Mouse (Mus musculus) fat pad, adult 2 months (tissue): Measurements from ENCODE around the gene Baz1a.

Source experiments
- DNase-seq: peaks from one replicate; pipeline ENCODE4 v3.0.0-alpha.2; 2011; ENCODE audit warnings: low read depth, low spot score; ENCODE audit errors: extremely low read depth

The Baz1a gene

DNA sequence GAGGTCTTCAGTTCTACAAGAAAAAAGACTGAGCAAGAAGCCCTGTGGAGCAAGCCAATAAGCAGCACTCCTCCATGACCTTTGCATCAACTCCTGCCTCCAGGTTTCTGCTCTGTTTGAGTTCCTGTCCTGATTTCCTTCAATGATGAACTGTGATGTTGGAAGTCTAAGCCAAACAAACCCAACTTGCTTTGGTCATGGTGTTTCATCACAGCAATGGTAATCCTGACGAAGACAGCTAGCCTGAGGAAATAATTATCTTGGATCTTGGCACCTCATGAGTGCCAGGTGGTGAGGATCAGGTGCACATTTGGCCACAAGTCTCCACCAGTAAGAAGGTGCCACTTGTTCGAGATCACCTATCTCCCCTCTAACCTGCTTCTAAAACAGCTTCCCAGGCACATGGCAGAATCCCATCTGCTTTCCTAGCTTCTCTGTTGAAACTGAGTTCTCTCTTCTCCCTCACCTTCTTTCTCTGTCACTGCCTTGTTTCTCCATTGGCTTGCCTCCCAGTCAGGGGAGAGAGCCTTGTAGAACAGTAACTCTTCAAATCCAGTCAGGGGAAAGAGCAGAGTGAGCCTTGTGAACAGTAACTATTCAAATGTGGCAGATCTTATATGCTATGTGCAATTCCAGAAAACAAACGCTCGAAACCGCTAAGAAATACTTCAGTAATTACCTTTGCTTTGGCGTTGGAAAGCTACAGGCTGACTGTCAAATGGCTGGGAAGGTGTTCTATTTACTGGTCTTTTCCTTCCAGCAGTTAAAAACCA is at the start of gene Baz1a:
TSS of gene Baz1a (minus strand) at position 723 of the 773 bp plus-strand sequence.
- peak; percentile 85 for DNase-seq

DNA sequence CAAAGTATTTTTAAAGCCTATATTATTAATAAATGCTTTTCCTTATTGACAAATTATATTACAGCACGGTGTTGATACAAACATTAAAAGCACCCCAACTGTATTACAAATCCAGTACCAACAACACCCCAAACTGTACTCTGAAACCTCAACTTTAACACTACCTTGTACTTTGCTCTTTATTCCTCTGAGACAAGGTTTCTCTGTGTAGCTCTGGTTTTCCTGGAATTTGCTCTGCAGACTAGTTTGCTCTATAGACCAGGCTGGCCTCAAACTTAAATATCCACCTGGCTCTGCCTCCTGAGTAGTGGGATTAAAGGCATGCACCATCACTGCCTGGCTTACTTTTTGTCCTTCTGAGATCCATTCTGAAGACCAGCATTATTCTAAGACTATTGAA is 48.0 kb upstream of the Baz1a start:
- no peak for DNase-seq

- no peak for DNase-seq
Observed at GRCm38 (mm10) chr12:55061006-55061405, 46.9 kb upstream of the Baz1a start.

DNA sequence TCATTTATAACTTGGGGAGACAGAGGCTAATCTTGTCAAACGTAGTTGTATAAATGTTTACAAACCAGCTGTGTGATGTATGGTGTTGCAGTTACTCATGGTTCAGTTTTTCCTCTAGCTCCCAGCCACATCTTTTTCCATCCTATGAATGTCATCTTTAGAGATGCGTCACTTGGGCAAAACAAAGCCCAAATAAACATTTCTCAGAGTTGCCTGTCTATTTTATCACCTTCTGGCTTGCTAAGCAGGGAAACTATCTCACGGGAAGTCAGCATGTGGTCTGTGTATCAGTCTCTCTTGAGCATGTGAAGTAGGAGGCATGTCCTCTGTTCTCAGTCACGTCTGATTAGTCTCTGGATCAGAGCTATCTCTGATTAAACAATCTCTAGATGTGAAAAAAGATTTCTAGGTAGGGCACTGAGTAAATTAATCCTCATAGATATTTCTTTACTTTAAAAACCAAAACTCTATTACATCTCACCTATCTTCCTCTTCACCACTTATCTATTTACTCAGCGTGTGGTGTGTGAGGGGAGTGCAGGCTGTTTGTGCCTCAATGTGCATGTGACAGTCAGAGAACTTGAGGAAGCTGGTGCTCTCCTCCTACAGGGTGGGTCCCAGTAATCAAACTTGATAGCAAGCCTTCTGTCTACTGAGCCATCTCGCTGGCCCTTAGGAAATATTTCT is 46.2 kb upstream of the Baz1a start:
- no peak for DNase-seq

DNA sequence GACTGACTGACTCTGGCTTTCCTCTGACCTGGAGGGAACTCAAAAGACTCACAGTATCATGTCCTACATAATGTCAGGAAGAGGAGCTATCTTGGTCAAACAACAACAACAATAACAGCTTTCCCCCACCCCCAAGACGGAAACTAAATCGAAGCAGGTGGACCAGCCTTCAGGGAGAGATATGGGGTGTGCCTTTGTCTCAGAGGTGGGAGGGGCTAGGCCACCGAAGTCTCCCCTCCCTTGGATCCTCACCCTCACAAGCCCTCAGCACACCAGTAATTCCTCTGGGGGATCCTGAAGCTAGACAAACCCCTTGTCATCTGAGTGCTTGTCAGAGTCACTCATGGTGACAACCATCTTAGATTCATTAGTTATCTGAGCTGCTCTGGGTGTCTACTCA is 45.7 kb upstream of the Baz1a start:
- DNase-seq: no peak

DNA sequence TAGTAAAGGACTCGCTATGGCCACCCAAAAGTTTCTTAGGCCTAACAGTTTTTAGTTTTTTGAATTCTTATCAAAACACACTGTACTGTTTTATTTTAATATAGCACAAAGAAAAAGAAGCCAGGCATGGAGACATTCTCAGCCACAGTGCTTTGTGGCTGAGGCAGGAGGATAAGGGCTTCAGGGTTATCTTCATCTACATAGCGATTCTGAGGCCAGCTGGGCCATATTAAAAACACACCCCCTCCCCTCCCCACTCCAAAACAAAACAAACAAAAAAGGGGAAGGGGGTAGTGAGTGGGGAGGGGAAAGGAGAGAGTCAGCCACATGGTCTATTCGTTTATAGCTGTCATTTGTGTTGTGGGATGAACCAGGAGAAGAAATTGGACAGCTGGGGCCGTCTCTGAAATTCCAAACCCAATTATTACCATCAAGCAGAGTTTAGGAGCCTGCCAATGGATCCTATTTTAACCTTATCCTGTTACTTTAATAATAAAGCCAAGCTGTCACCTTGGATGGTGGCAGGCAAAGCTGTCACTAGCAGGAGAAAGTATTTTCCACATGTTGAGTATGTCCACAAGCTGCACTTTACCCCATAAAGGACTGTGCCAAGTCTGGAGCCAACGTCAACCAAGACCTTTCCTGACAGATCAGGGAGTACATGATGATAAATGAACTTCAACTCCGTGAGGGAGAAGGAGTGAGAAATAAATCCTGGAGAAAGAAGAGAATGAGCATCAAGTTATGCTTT is 44.9 kb upstream of the Baz1a start:
- DNase-seq: no peak

GRCm38 (mm10) chr12:55056703-55057102 is 42.6 kb upstream of the Baz1a start:
- no peak for DNase-seq

- no peak for DNase-seq
Observed at GRCm38 (mm10) chr12:55054551-55055241, 40.5 kb upstream of the Baz1a start.

- DNase-seq: no peak
Observed at GRCm38 (mm10) chr12:55053267-55053666, 39.1 kb upstream of the Baz1a start.

- DNase-seq: no peak
Observed at GRCm38 (mm10) chr12:55051210-55052173, 37.3 kb upstream of the Baz1a start.

DNA sequence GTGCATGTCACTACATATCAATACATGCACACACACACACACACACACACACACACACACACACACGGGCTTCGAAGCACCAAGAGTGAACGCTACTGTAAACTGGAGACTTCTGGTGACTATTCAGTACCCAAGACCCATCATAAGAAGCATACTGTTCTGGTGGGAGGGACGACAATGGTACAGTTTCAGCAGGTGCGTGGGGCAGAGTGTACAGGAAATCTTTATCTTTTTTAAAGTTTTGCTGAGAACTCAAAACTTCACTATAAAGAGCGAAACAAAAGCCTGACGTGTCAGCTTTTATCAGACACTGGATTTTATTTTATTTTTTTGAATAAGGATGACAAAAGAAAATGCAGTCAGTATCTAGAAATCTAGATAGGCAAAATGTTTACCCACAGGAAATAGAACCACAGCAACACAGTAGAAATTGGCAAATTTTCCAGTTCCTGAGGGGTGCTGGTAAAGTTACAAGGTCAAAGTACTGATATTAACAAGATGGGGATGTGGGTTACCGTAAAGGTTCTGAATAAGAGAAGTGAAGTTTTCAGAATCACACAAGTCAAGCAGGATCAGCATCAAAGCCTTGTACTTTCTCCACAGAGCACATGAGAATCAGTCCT is 35.7 kb upstream of the Baz1a start:
- DNase-seq: no peak

DNA sequence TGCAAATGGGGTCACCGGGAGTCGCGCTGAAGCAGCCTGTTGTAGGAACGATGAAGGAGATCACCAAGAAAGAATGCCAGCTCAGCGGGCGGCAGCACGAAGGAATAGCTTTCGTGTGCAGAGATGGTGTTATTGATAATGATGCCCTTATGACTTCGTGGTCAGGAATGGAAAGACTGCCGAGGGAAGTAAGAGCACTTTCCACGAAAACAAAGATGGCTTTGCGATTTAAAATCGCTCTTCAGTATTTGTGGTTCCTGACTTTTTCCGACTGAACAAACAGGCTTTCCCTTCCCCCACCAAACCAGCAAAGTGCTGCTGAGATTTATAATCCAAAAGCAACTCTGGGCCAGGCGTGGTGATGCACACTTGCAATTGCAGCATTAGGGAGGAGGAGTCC is 26.9 kb upstream of the Baz1a start:
- DNase-seq: no peak

- DNase-seq: no peak
Observed at GRCm38 (mm10) chr12:55027088-55027487, 12.9 kb upstream of the Baz1a start.

DNA sequence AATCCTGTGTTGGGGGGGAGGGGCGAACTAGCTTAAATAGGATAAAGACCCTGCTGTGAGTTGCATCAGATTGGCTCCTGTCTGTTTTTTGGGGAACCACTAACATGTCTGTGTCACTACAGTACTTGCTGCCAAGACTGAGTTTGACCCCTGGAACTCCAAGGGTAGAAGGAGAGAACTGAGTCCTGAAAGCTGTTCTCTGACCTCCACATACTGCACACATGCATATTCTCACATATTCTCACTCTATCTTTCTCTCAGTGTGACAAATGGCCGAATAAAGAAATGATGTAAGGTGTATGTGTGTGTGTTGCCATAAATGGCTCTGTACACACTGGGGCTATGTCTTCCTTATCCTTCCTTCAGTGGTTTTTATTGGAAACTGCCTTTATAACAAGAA is 9.1 kb upstream of the Baz1a start:
- DNase-seq: no peak

DNA sequence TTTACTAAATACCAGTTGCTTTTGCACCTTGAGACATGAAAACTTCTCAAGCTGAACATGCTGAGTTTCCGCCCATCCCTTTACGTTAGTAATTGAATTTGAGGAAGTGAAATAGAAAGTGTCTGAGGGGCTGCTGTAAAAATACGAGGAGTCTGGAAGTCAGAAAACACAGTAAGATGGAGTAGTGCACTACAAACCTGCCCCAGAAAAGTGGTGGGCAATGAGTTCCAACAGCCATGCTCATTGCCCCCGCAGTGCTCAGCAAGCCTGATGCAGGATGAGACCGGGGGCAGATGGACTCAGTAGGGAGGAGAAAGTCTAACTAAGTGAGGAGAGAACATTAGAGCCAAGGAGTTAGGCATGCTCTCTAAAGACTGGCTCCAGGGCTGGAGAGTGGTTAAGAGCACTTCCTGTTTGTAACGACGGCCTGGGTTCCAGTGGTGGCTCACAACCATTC is 5.3 kb upstream of the Baz1a start:
- DNase-seq: no peak

DNA sequence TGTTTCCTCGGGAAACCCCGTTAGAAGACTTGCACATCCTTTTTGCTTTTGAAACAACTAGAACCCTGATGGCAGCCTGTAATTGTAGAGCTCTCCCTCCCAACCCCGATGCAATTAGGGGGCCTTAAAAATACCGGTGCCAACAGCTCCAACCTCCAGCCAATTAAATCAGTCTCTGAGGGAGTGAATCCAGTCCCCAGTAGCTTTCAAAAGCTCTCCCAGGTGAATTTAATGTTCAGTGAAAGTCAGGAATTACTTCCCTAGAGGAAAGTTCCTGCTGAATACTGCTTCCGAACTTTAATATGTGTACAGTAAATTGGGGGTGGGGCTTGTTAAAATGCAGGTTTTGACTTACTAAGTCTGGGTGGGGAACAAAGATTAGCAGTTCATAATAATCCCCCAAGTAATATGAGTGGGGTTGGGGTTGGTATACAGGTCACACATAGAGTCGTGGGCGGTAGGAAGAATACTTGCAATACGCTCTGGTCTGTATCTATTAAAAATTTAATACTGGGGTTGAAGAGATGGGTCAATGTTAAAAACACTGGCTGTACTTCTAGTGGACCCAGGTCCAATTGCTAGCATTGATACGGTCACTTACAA is 3.1 kb upstream of the Baz1a start:
- no peak for DNase-seq

DNA sequence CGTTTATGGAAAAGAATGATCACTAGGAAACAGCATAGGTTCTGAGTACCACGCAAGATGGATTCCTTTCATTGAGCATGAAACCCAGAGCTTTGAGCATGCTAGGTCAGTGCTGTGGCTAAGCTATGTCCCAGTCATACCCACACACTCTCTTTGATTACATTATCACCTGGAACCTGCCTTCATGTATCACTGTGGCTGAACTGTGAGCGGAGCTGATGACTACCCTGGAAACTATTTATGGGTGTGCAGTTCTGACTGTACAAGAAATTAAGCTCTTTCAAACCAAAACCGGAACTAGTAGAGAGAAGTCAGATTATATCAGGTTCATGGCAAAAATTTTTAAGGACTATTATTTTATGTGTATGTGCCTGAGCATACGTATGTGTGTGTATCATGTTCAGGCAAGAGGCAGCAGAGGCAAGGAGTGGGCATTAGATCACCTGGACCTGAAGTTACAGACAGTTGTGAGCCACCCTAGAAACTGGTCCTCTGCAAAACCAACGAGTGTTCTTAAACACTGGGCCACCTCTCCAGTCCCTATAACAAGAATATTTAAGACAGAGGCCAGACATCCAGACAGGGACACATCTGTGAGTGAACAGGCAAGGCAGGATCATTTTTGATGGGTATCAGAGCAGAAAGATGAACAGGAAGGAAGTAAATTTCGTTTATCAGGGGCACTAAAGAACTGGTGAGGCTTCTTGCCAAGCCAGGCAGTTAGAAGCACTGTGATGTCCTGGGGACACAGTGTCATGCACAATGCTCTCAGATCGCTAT is 2.4 kb upstream of the Baz1a start:
- DNase-seq: no peak

- no peak for DNase-seq
Observed at GRCm38 (mm10) chr12:55015428-55015827, 1.3 kb upstream of the Baz1a start.
